Mouse (Mus musculus): ENCODE data around the gene Cdk15. TPM values are rescaled to one million over a fixed set of nuclear protein-coding genes. Genes with fewer than 3 reads are reported as not detected.

The Cdk15 gene
- polyA plus RNA-seq, 1 experiment from 2014 or later: 0.57 TPM

DNA sequence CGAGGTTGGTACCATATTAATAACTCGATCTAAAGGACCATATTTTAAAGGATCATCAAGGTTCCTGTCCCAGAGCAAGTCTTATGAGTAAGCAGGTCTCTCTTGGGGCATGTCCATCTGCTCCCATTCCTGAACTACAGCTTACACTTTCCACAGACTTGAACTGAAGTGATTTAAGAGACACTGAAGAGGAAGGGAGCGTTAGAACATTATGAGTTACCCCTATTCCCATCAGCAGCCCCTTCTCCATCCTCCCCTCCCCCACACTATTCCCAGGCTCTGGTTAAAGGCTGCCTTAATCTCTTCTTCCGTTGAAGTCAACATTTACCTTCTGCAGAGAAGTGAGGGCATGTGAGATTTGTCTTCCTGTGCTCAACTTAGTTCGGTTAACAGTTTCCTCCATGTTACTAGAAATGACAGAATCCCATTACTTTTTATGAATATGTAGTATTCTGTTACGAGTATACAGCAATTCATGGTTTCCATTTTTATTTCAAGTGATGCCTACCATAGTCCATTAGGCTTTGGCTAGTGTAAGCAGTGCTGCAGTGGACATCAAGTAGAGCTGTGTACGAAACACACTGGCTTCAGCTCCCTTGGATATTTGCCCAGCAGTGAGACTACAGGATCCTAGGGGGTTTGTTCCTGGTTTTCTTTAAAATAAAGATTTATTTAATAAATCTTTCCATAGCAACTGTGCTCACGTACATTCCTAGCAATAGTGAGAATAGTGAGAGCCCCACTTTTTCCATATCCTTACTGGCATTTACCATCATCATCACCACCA is 56.6 kb downstream of the Cdk15 start:
- Histone ChIP-seq H3K9ac (no peak overlapping the region), H3K9me3 (replicated peaks) (no peaks in the 10 kb centered on the region), H3K4me1 (replicated peaks) (peaks cover 2% of the 10 kb centered on the region; the same call in 1 of the 2 replicates), H3K36me3 (no peaks in the 10 kb centered on the region), H3K4me3 (no peak overlapping the region), H3K4me2 (no peak overlapping the region), H3K27ac (no peak overlapping the region), H3K27me3 (peaks cover 21% of the 10 kb centered on the region)
- WGBS: 71% methylated on average over 8 of the region's 8 CpGs
- no peak for ATAC-seq (replicated peaks; ENCODE audit: insufficient number of reproducible peaks, insufficient read depth, low FRiP score, low read depth)

DNA sequence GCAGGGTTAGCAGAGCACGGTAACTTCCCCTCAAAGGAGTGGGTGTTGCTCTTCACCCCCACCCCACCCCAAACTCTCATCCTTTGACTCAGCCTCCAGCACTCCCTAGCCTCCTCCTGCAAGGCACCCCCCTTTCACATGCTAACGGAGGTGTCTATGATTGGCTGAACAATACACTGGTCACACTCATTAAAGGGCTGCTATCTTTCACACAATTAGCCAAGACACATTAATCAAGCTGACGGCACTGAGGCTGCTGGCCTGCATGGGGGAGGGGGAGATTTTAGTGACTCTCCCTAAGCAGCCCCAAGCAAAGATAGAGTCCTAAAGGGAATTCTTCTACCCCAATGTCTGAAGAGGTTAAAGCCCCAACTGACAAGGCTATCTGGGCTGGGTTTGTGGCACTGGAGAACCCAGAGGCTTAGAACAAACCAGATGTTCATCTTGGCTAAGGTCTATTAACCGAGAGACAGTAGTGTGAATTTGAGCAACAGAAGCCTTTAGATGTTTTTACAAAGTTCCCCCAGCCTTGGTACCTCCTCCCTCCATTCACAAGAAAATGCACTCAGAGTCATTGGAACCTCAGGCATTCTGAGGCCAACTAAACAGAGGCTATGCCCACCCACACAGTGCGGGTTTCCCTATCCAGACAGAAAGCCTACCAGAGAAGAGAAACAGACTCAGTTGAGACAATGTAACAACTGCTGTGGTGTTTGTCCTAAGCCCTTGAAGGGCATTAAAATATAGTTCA is 58.5 kb downstream of the Cdk15 start:
- H3K27me3 ChIP-seq: peaks cover 26% of the 10 kb centered on the region
- 28% methylated on average over 5 of the region's 5 CpGs for WGBS
- ATAC-seq (replicated peaks; ENCODE audit: insufficient number of reproducible peaks, insufficient read depth, low FRiP score, low read depth): no peak

DNA sequence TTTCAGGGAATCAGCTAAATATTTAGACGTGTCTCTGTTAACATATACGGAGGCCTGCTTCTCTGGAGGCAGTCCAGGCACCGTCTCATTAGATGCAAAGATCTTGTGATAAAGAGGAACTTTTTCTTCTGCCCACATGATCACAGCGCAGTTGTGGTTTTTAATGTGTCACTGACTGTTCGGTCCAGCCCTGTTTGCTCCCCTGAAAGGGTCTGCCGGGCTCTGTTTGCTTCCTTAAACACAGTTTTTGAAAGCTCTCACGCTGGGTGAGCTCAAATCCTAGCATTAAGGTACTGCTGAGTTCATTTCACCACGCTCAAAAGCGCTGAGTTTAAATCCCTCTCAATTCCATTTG is 59.3 kb downstream of the Cdk15 start:
- no peak overlapping the region for H3K4me2 ChIP-seq
- ATAC-seq (replicated peaks; ENCODE audit: insufficient number of reproducible peaks, insufficient read depth, low FRiP score, low read depth): no peak
- H3K4me3 ChIP-seq: no peak overlapping the region
- no peaks in the 10 kb centered on the region for H3K9me3 ChIP-seq (replicated peaks)
- H3K36me3 ChIP-seq: no peaks in the 10 kb centered on the region
- peaks cover 26% of the 10 kb centered on the region for H3K27me3 ChIP-seq
- H3K4me1 ChIP-seq (replicated peaks): peaks cover 4% of the 10 kb centered on the region; the same call in 1 of the 2 replicates
- 25% methylated on average over 9 of the region's 9 CpGs for WGBS
- no peak overlapping the region for H3K9ac ChIP-seq
- H3K27ac ChIP-seq: no peak overlapping the region

More for the DNA sequence above, 58.5 kb downstream of the Cdk15 start:
- Histone ChIP-seq H3K9me3 (replicated peaks) (no peaks in the 10 kb centered on the region), H3K27ac (no peak overlapping the region), H3K4me3 (no peak overlapping the region), H3K4me2 (no peak overlapping the region), H3K9ac (no peak overlapping the region), H3K4me1 (replicated peaks) (peaks cover 2% of the 10 kb centered on the region; the same call in 1 of the 2 replicates), H3K36me3 (no peaks in the 10 kb centered on the region)

DNA sequence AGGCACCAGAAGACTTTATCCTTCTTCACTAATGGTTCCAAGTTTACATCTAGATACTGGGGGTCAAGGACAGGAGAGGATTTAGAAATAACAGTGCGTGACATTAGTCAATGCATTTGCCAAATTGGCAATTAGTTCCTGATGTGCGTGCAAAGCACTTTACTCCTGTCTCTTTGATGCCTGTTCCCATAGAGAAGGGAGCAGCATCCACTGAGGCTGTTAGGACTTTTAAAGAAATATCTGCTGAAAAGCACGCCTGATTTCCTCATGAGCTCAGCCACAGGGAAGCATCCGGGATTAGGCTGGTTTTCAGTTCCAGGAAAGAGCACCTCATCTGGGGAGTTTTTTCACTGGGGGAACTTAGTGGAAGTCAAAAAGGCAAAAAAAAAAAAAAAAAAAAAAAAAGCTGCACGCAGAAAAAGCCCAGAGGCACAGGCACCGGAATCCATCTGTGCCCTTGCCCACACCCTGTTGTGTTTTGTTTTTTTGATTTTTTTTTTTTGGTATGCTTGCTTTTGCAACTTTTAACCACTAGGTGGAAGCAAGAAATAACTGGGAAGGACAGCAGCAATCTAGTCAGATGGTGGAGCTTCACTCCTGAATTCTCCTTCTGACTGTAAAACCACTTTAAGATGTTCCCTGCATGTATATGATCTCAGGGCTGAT is 59.8 kb downstream of the Cdk15 start:
- H3K9me3 ChIP-seq (replicated peaks): no peaks in the 10 kb centered on the region
- H3K4me1 ChIP-seq (replicated peaks): peaks cover 6% of the 10 kb centered on the region; the same call in 1 of the 2 replicates
- peaks cover 26% of the 10 kb centered on the region for H3K27me3 ChIP-seq
- H3K9ac ChIP-seq: no peak overlapping the region
- H3K4me3 ChIP-seq: peak overlapping the region; percentile 18; the same call in 1 of the 2 replicates
- no peak for ATAC-seq (replicated peaks; ENCODE audit: insufficient number of reproducible peaks, insufficient read depth, low FRiP score, low read depth)
- H3K27ac ChIP-seq: no peak overlapping the region
- 16% methylated on average over 6 of the region's 6 CpGs for WGBS
- H3K4me2 ChIP-seq: peak overlapping the region; percentile 46
- H3K36me3 ChIP-seq: no peaks in the 10 kb centered on the region

DNA sequence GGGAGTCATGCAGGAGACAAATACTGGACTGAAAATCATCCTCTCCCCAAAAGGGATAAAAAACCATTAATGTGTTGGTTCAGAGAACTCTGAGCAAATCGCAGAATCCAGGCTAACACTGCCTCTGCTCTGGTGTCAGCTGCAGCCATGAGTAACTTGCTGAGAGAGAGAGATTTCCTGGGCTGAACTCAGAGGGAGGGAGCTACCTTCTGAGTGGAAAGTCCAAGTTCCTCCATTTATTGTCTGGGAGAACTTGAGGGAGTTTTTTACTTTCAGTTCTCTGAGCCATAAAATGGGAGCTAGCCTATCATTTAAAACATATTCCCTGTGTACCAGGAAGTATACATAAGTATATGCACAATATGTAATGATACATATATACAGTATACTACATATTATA is 60.7 kb downstream of the Cdk15 start:
- H3K36me3 ChIP-seq: no peaks in the 10 kb centered on the region
- ATAC-seq (replicated peaks; ENCODE audit: insufficient number of reproducible peaks, insufficient read depth, low FRiP score, low read depth): no peak
- H3K27ac ChIP-seq: no peak overlapping the region
- H3K9me3 ChIP-seq (replicated peaks): no peaks in the 10 kb centered on the region
- no peak overlapping the region for H3K4me2 ChIP-seq
- H3K4me1 ChIP-seq (replicated peaks): peaks cover 11% of the 10 kb centered on the region
- WGBS: 86% methylated on average over 1 of the region's 1 CpGs
- H3K27me3 ChIP-seq: peaks cover 23% of the 10 kb centered on the region
- no peak overlapping the region for H3K9ac ChIP-seq
- H3K4me3 ChIP-seq: no peak overlapping the region

DNA sequence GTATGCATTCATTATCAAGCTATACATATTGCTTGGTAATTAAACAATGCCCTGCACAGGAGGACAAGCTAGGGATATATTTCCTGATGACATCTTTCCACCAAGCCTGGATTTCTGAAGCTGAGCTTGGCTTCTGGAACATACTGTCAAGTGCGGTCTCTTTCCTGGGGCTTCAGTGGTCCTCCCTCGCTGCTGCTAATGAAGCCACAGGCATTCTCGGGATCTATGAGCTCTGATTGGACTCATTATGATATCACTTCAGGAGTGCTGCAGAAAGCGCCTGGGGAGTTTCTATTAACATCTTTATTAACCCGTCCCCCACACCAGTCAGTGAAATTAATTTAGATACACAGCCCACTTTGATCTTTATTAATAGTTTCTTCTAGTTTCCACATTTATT is 62.2 kb downstream of the Cdk15 start:
- Histone ChIP-seq H3K4me2 (no peak overlapping the region), H3K27ac (no peak overlapping the region), H3K4me3 (no peak overlapping the region), H3K9ac (no peak overlapping the region), H3K4me1 (replicated peaks) (peaks cover 14% of the 10 kb centered on the region), H3K9me3 (replicated peaks) (no peaks in the 10 kb centered on the region; the same call in 1 of the 2 replicates), H3K36me3 (no peaks in the 10 kb centered on the region), H3K27me3 (peaks cover 17% of the 10 kb centered on the region)
- 73% methylated on average over 5 of the region's 5 CpGs for WGBS
- ATAC-seq (replicated peaks; ENCODE audit: insufficient number of reproducible peaks, insufficient read depth, low FRiP score, low read depth): no peak

DNA sequence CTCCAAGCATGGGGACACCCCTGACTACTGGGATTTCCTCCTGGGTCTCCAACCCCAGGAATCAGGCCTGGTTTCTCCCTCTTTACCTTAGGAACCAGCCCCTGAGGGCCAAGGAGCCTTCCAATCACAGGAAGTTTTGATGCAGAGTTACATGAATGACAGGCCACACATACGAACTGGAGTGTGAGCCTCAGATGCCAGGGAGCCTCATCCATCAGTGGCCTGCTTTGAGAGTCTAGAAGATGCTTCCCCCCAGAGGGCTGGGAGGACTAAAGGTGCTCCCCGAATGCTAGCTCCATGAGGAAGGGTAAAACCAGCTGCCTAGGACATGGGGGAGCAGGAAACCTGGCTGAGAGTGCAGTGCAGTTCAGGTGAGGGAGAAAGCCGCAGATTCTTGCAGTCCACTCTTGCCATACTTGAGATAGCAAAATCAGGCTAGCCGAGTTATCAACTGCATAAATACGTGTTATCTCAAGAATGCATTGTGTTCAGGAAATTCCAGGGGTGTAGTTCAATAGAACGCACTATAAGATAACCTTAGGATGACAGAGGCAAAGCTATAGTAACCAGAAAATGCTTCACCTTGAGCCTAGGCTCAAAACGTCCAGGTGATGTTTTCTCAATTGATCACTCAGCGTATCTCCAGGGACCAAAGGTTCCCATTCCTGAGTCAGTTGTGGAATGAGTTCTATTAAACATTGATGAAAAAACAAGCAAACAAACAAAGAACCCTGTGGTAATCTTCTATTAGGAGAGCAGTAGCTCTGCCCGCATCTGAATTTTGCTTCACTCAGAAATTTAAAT is 64.6 kb downstream of the Cdk15 start:
- H3K27ac ChIP-seq: no peak overlapping the region
- ATAC-seq (replicated peaks; ENCODE audit: insufficient number of reproducible peaks, insufficient read depth, low FRiP score, low read depth): no peak

DNA sequence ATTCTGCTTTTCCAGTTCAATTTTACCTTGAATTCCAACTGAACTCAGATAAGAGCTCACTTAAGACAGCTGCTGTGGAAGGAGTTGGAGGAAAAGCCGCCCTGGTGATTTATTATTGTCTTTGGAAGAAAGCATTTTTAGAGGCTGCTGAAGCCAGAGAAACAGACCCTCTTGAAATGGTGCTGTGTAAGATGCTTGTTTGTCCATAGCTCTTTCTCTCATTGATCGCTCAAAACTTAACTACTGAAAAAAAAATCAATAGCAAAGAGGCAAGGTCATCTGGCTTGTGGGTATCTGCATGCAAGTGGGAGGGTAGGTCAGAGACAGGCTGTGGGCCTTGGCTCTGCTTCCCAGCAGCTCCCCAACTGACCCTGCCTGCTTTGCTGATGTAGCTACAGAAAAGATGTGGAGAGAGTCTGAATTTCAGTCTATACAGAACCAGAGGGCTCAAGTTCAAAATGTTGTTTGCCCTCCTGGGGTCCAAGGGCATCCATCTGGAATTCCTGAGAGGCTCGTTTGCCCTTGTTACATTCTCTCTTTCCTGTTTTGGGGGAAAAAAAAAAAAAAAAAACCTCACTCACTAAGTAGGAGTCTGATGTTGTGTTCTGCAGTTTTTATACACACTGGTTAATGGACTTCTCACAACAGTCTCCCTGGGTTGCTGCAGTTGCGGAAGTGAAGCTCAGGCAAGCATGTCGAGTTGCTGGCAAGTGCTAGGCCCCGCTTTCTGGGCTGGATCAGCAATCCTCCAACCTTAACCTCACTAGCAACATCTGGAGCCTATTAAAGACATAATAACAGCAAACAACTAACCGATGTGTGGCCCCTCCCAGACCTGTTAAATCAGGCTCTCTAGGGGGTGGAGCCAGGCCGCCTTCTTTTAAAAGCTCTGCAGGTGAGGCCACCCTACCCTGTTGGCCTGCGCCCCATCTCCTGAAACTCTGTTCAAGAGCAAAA is 65.5 kb downstream of the Cdk15 start:
- Histone ChIP-seq H3K9me3 (replicated peaks) (no peaks in the 10 kb centered on the region; the same call in 1 of the 2 replicates), H3K4me1 (replicated peaks) (peaks cover 12% of the 10 kb centered on the region), H3K9ac (no peak overlapping the region), H3K27me3 (peaks cover 13% of the 10 kb centered on the region), H3K4me2 (no peak overlapping the region), H3K36me3 (no peaks in the 10 kb centered on the region), H3K27ac (no peak overlapping the region), H3K4me3 (no peak overlapping the region)
- WGBS: 61% methylated on average over 9 of the region's 9 CpGs
- ATAC-seq (replicated peaks; ENCODE audit: insufficient number of reproducible peaks, insufficient read depth, low FRiP score, low read depth): no peak

More for the DNA sequence above, 64.6 kb downstream of the Cdk15 start:
- no peaks in the 10 kb centered on the region for H3K36me3 ChIP-seq
- H3K27me3 ChIP-seq: peaks cover 13% of the 10 kb centered on the region
- 44% methylated on average over 9 of the region's 9 CpGs for WGBS
- H3K9ac ChIP-seq: no peak overlapping the region
- H3K4me2 ChIP-seq: no peak overlapping the region
- no peaks in the 10 kb centered on the region; the same call in 1 of the 2 replicates for H3K9me3 ChIP-seq (replicated peaks)
- H3K4me1 ChIP-seq (replicated peaks): peaks cover 14% of the 10 kb centered on the region
- H3K4me3 ChIP-seq: no peak overlapping the region

DNA sequence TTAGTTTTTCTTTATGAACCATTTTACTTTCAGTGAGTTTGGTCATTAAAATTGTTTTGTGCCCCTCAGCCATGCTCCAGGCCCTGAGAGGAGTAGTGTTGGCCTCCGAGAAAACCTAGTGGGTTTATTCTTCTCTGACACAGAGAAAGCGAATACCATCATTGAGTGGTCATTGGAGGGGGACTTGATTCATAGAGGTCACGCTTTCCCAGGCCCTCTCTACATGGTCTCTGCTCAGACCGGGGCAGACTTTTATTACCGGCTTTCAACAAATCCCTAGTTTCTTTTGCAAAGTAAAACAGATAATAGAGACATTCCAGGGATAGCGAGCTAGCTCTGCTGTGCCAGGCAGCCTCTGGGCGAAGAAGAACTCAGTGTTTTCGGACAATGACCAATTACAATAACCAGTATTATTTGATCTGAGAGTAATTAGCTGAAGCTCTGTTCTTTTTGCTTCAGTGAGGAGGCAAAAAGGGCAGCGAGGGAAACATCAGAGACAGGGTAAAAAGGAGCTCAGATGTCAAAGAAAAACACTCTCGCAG is 70.2 kb downstream of the Cdk15 start:
- Histone ChIP-seq H3K36me3 (no peaks in the 10 kb centered on the region), H3K4me2 (no peak overlapping the region), H3K9me3 (replicated peaks) (no peaks in the 10 kb centered on the region; the same call in 1 of the 2 replicates), H3K27me3 (0 out of 2 replicates have a peak, but pooled peaks cover 4% of the 10 kb centered on the region), H3K27ac (no peak overlapping the region), H3K4me1 (replicated peaks) (peaks cover 8% of the 10 kb centered on the region), H3K4me3 (no peak overlapping the region), H3K9ac (no peak overlapping the region)
- WGBS: 60% methylated on average over 10 of the region's 10 CpGs
- no peak for ATAC-seq (replicated peaks; ENCODE audit: insufficient number of reproducible peaks, insufficient read depth, low FRiP score, low read depth)

Measured in heart, embryonic 15.5 days (tissue).